Mouse (Mus musculus) heart, postnatal 36 days (tissue): ENCODE results near the gene Sox13. TPM values are rescaled to one million over a fixed set of nuclear protein-coding genes. Genes with fewer than 3 reads are reported as not detected.
"Not testable (repeated sequence)": the region's sequence is repeated elsewhere in the genome, so short reads cannot be mapped to it uniquely, and the experiment has no call there.

ENCODE experiments used
- DNase-seq, 2 experiments: peaks; one replicate each; pipeline ENCODE4 v3.0.0; 2021 to 2022
- intact Hi-C: fragments of 180-260 bp; cut with DNase I; formaldehyde crosslinking; loops from one replicate; pipeline ENCODE4 v1.15.1; 2025
- total RNA-seq, 2 experiments: library from RNA; stranded (reverse); gene quantifications; 2 replicates each; pipeline ENCODE4 v1.2.3; 2021

The Sox13 gene
- total RNA-seq, 2 experiments from 2014 or later: 16.1 to 16.7 TPM

DNA sequence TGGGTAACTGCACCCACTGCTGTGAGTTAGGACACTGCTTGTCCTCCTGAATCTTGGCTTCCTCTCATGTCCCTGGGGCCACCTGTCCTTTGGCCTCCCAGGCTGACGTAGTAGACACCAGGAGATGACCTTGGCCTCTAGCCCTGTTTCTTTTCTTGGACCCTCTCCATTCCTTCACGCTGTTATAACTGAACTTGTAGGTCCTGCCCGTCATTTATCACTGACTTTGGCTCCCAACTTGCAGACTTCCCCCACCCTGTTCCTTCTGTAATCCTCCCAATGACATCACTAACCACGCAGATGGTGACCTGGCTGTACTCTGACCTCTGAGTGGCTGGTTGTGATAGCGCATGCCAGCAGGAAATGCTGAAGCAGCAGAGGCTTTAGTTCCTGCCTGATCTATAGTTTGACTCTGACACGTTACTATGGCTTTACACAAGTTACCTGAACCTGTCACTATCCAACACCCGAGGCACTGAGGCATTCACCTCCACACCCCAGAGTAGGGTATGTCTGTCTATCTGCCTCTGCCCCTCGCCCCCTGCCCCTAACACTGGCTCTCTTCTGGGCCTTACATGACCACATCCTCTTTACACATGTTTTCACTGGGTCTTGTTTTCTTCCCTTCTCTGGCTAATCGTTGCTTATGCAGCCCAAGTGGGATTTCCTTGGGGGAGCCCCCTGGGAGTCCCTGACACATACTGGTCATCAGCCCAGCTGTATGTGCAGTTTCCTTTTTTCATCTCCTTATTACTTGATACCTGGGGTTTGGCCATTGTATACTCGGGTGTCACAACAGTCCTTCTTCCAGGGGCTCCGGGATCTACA is 76.3 kb downstream of the Sox13 start:
- no peak for DNase-seq
- intact Hi-C loops: no loop called here

DNA sequence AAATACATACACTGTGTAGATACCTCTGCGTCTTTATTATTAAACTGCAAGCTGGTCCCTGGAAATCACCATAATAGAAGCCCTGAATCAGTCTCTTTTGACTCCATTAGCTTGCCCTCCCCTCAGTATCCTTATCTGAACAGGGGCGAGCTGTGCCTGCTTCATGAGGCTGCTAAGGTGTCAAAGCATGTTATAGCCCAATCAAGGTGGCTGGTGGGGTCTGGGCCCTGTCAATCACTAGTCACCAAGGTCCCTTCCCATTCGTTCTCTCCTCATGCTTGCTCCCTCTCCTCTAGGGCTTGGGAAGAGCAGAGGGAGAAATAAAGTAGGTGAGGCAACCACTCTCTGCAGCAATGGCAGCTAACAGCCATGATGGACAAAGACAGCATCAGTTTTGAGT is 77.0 kb downstream of the Sox13 start:
- DNase-seq: no peak
- intact Hi-C loops: no loop called here

DNA sequence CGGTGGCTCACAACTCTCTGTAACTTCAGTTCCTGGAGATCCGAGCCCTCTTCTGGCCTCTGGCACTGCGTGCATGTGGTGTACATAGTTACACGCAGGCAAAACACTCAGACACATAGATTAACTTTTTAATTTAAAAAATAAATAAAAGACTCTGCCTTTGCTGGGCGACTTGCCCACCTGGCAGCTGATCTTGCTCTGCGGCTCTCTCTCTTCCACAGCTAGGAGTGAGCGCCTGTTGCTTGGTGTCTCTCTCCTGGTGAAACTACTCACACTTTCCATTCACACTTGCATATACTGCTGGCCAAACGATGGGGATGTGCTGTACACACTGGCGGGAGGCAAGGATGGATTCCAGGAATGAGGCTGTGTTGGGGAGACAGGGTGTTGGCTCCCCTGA is 77.6 kb downstream of the Sox13 start:
- intact Hi-C loops: no loop called here

DNA sequence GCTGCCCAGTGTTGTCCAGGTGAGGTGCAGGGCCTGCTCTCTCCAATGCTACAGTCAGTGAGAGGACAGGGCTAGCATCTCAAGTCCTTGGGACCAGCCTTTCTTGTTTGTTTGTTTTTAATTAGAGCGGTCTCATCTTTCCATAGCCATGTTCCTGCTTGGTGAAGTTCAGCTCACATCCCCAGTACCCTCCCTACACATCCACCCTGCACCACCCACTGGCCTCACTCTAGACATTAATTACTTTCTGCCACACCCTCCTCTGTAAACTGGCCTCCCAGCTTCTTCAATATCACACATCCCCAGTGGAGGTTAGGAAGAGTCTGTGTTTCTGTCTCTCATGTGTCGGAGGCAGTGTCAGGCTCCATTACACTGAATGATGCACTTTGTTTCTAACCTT is 79.8 kb downstream of the Sox13 start:
- DNase-seq: no peak
- intact Hi-C loops: no loop called here

More for the DNA sequence above, 77.6 kb downstream of the Sox13 start:
- DNase-seq: no peak

DNA sequence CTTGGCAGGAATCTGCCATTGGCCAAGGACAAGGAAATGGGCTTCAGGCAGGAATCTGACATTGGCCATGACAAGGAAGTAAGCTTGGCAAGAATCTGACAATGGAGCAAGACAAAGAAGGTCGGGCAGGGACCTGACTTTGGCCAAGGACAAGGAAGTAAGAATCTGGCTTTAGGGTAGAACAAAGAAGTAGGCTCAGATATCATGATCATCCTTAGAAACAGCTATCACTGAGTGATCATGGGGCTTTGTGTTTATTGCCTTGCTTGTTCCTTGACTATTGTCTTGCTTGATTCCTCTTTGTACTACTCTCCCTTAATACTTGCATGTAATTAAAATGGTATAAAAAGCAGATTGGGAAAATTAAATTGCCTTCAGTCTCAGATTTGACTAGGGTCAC is 83.8 kb downstream of the Sox13 start:
- intact Hi-C loops, DNase-seq: not testable (repeated sequence)

DNA sequence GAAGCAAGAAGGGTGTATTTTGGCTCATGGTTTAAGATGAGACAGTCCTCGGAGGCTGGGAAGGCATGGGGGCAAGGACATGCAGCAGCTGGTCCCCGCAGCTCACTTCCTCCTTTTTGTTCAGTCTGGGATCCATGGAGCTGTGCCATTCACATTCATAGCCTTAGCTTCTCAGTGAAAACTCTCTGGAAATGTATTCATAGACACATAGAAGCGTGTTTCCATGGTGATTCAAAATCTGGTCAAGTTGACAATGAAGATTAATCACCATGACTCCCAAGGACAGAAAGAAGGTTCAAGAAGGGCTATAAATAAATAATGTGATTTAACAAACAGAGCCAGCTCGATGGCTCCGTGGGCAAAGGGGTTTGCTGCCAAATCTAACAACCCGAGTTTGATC is 90.2 kb downstream of the Sox13 start:
- intact Hi-C loops: no loop called here
- no peak for DNase-seq

DNA sequence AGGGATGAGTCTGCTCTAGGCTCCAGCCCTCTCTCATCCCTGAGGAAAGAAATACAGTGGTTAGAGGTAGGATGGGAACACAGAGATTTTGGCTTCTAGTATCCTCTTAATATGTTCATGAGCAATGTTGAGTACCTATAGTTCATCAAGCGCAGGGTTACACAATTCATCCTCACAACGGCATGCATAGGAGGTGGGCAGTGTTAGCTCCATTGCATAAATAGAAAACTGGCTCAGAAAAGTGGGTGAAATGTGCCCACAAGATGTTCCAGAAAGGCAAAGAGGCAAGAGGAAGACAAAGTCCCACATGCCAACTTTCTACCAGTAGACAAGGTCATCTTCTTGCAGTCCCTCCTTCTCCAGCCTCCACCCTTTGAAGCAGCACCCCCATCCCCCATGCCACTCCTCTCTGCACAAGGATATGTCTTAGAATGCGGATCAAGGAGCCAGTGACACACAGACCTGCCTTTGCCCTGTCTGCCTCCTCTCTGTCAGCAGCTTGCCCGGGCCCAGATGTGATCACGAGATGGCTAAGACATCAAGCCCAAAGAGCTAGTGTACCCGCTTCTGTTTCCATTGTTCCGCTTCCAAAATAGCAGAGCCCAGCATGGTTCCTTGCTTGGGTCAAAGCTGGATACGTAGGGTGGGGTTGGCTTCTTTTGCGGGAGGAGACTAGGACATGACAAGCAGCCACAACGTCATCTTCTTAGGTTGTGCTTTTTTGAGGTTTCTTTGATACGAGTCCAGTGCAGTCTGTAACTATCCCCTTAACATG is 91.3 kb downstream of the Sox13 start:
- intact Hi-C loops: no loop called here
- DNase-seq: no peak

Other genes with a start within 250 kb of the Sox13 start
- gene Golt1a, start 114.6 kb downstream of the Sox13 start, total RNA-seq: not detected
- gene Kiss1, start 102.5 kb downstream of the Sox13 start, total RNA-seq: not detected
- under 1 TPM in 1 of 2 experiments, not detected in 1; 0.22 TPM for gene Ren1, start 73.9 kb downstream of the Sox13 start, total RNA-seq
- under 1 TPM; 0.38 to 0.50 TPM for gene Etnk2, start 60.8 kb downstream of the Sox13 start, total RNA-seq
- 10 to 100 TPM; 72.0 to 79.2 TPM for gene Snrpe, start 185.9 kb upstream of the Sox13 start, total RNA-seq
- gene Zbed6, start 236.5 kb upstream of the Sox13 start, total RNA-seq: 1 to 10 TPM; 2.8 to 5.0 TPM
- 10 to 100 TPM; 17.8 to 18.4 TPM for gene Gm38394, start 236.9 kb upstream of the Sox13 start, total RNA-seq